Mouse (Mus musculus): ENCODE data around the gene Wfdc8. TPM values are rescaled to one million over a fixed set of nuclear protein-coding genes. Genes with fewer than 3 reads are reported as not detected.
A peak's percentile ranks its signal among the peaks of the same experiment; 100 is the strongest.

The Wfdc8 gene
- total and polyA plus RNA-seq, 3 experiments = not detected

- Histone ChIP-seq H3K9me3 (replicated peaks; ENCODE audit: low read length) (peaks cover 14% of the 10 kb centered on the region), H3K4me2 (ENCODE audit: insufficient read depth, low read depth, poor library complexity, severe bottlenecking) (no peak overlapping the region), H3K27ac (ENCODE audit: insufficient read depth, low read depth) (no peak overlapping the region), H3K27me3 (replicated peaks) (peaks cover 91% of the 10 kb centered on the region), H3K79me2 (replicated peaks; ENCODE audit: control insufficient read depth, extremely low read depth, insufficient read depth, poor library complexity, severe bottlenecking) (no peaks in the 10 kb centered on the region), H3K4me3 (replicated peaks in 1 of 3; ENCODE audit: low read depth in 2 of 3, low read length in 2 of 3, poor library complexity in 1 of 3) (no peak overlapping the region), H3K36me3 (replicated peaks in 1 of 2; ENCODE audit: control insufficient read depth in 1 of 2, insufficient read depth in 1 of 2, low read length in 1 of 2) (no peaks in the 10 kb centered on the region), H3K9ac (ENCODE audit: insufficient read depth, low read depth) (no peak overlapping the region), H3K4me1 (ENCODE audit: control insufficient read depth in 1 of 2, insufficient read depth in 2 of 2) (no peaks in the 10 kb centered on the region)
- dilution Hi-C loops (cut with MboI; ENCODE audit: extremely low pct_ligation_motif_present, extremely low pct_unique_long_range_greater_than_20kb, low sequenced_read_pairs) (no loop called here), in situ Hi-C loops (cut with MboI; ENCODE audit: low pct_ligation_motif_present, low pct_unique_long_range_greater_than_20kb, low sequenced_read_pairs) (no loop called here)
- DNase-seq (ENCODE audit: extremely low read depth) = no peak
- TF ChIP-seq CHD1 (IDR thresholded peaks at IDR 0.05; ENCODE audit: low read depth, low read length) = no peak
- TF ChIP-seq CTCF (conservative IDR thresholded peaks at IDR 0.05 in 1 of 2, IDR thresholded peaks at IDR 0.05 in 1 of 2; ENCODE audit: low read depth in 2 of 2, low read length in 2 of 2) = peak; percentile 18 to 40; a peak in 2 of 4 replicates
Measured at GRCm38 (mm10) chr2:164566997-164567396, 46.4 kb downstream of the Wfdc8 start.

DNA sequence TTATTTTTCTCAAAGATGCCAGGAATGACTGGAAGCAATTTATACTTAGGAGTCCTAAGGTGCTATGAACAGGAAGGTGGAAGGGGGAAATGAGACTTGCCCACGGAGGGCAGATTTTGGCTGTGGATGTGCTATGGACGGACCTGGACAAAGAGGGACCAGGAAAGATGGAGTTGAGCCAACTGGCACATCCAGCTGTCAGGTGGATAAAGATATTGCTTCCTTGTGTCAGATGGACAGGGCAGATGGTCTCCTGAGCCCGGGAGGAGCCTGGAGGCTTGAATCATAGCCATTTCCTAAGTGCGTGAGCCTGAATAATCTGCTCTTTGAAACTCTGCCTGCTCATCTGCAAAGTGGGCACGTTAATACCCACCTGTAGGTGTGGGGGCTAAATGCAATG, 49.1 kb downstream of the Wfdc8 start:
- no peak for DNase-seq (ENCODE audit: extremely low read depth)
- H3K27me3 ChIP-seq (replicated peaks) = peaks cover 95% of the 10 kb centered on the region
- H3K36me3 ChIP-seq (replicated peaks in 1 of 2; ENCODE audit: control insufficient read depth in 1 of 2, insufficient read depth in 1 of 2, low read length in 1 of 2) = no peaks in the 10 kb centered on the region
- no peak for TF ChIP-seq MYC (IDR thresholded peaks at IDR 0.05; ENCODE audit: low read depth, low read length)
- TF ChIP-seq ZC3H11A (IDR thresholded peaks at IDR 0.05; ENCODE audit: low read depth, low read length) = no peak
- H3K4me3 ChIP-seq (replicated peaks in 1 of 3; ENCODE audit: low read depth in 2 of 3, low read length in 2 of 3, poor library complexity in 1 of 3) = no peak overlapping the region
- no peak overlapping the region for H3K9ac ChIP-seq (ENCODE audit: insufficient read depth, low read depth)
- H3K79me2 ChIP-seq (replicated peaks; ENCODE audit: control insufficient read depth, extremely low read depth, insufficient read depth, poor library complexity, severe bottlenecking) = no peaks in the 10 kb centered on the region
- in situ Hi-C loops (cut with MboI; ENCODE audit: low pct_ligation_motif_present, low pct_unique_long_range_greater_than_20kb, low sequenced_read_pairs) = no loop called here
- no peak overlapping the region for H3K27ac ChIP-seq (ENCODE audit: insufficient read depth, low read depth)
- no peaks in the 10 kb centered on the region for H3K4me1 ChIP-seq (ENCODE audit: control insufficient read depth in 1 of 2, insufficient read depth in 2 of 2)
- dilution Hi-C loops (cut with MboI; ENCODE audit: extremely low pct_ligation_motif_present, extremely low pct_unique_long_range_greater_than_20kb, low sequenced_read_pairs) = no loop called here
- peaks cover 14% of the 10 kb centered on the region for H3K9me3 ChIP-seq (replicated peaks; ENCODE audit: low read length)
- H3K4me2 ChIP-seq (ENCODE audit: insufficient read depth, low read depth, poor library complexity, severe bottlenecking) = no peak overlapping the region

GRCm38 (mm10) chr2:164563339-164564038, 49.9 kb downstream of the Wfdc8 start:
- Histone ChIP-seq H3K4me3 (replicated peaks in 1 of 3; ENCODE audit: low read depth in 2 of 3, low read length in 2 of 3, poor library complexity in 1 of 3) (no peak overlapping the region), H3K9ac (ENCODE audit: insufficient read depth, low read depth) (no peak overlapping the region), H3K27ac (ENCODE audit: insufficient read depth, low read depth) (no peak overlapping the region), H3K79me2 (replicated peaks; ENCODE audit: control insufficient read depth, extremely low read depth, insufficient read depth, poor library complexity, severe bottlenecking) (no peaks in the 10 kb centered on the region), H3K27me3 (replicated peaks) (peaks cover 95% of the 10 kb centered on the region), H3K4me1 (ENCODE audit: control insufficient read depth in 1 of 2, insufficient read depth in 2 of 2) (no peaks in the 10 kb centered on the region), H3K4me2 (ENCODE audit: insufficient read depth, low read depth, poor library complexity, severe bottlenecking) (peak overlapping the region; percentile 1; the same call in 1 of the 2 replicates), H3K9me3 (replicated peaks; ENCODE audit: low read length) (peaks cover 14% of the 10 kb centered on the region), H3K36me3 (replicated peaks in 1 of 2; ENCODE audit: control insufficient read depth in 1 of 2, insufficient read depth in 1 of 2, low read length in 1 of 2) (no peaks in the 10 kb centered on the region)
- dilution Hi-C loops (cut with MboI; ENCODE audit: extremely low pct_ligation_motif_present, extremely low pct_unique_long_range_greater_than_20kb, low sequenced_read_pairs) = no loop called here
- TF ChIP-seq HCFC1 (IDR thresholded peaks at IDR 0.05; ENCODE audit: low read depth, low read length) (no peak), NRF1 (IDR thresholded peaks at IDR 0.05; ENCODE audit: low read depth, low read length) (no peak), ZMIZ1 (IDR thresholded peaks at IDR 0.05; ENCODE audit: low read depth, low read length) (no peak), JUN (IDR thresholded peaks at IDR 0.05; ENCODE audit: insufficient read depth, low read depth, low read length) (no peak), SMC3 (IDR thresholded peaks at IDR 0.05; ENCODE audit: low read depth, low read length) (peak; percentile 44; the same call in 1 of the 2 replicates), RAD21 (IDR thresholded peaks at IDR 0.05; ENCODE audit: low read depth, low read length) (peak; percentile 61), MXI1 (IDR thresholded peaks at IDR 0.05; ENCODE audit: low read depth, low read length) (no peak), EP300 (IDR thresholded peaks at IDR 0.05; ENCODE audit: low read length) (no peak), CTCF (conservative IDR thresholded peaks at IDR 0.05 in 1 of 2, IDR thresholded peaks at IDR 0.05 in 1 of 2; ENCODE audit: low read depth in 2 of 2, low read length in 2 of 2) (peak in 1 of 2 experiments; percentile 63; a peak in 2 of 4 replicates), MEF2A (IDR thresholded peaks at IDR 0.05; ENCODE audit: borderline replicate concordance, low read depth, low read length) (no peak), ZC3H11A (IDR thresholded peaks at IDR 0.05; ENCODE audit: low read depth, low read length) (no peak)
- DNase-seq (ENCODE audit: extremely low read depth) = no peak
- in situ Hi-C loops (cut with MboI; ENCODE audit: low pct_ligation_motif_present, low pct_unique_long_range_greater_than_20kb, low sequenced_read_pairs) = no loop called here

Data from CH12.LX (cell line).